Mouse (Mus musculus) heart, postnatal 0 days (tissue): Measurements from ENCODE around the gene Smad9.

ENCODE experiments used
- CTCF ChIP-seq: IDR thresholded peaks from 2 replicates; pipeline ENCODE4 v1.5.1; 2016; ENCODE audit warnings: antibody characterized with exemption, control low read depth, low read depth
- EP300 ChIP-seq: IDR thresholded peaks from 2 replicates; pipeline ENCODE4 v1.6.1; 2016; ENCODE audit warnings: antibody characterized with exemption, low read depth

- TF ChIP-seq EP300 (no peak), CTCF (no peak)
Observed at GRCm38 (mm10) chr3:54766034-54766433, 10.7 kb downstream of the Smad9 start.
